Mouse (Mus musculus) regulatory T cell (primary cell): ENCODE measurements around the gene Brdt.

Experiments
- in situ Hi-C: fragments of 300-600 bp; cut with MboI, MseI; formaldehyde crosslinking; loops from one replicate; pipeline ENCODE4 v1.15.1; 2025; ENCODE audit warnings: high pct_unique_total_duplicates

Gene Brdt

GRCm38 (mm10) chr5:107330916-107331421 lies at the start of gene Brdt:
Brdt (plus strand) TSS chr5:107331159.
- in situ Hi-C loops: no loop called here

- in situ Hi-C loops: no loop called here
Measured at GRCm38 (mm10) chr5:107282561-107283307, 48.2 kb upstream of the Brdt start.

GRCm38 (mm10) chr5:107283935-107284524 lies 46.9 kb upstream of the Brdt start:
- in situ Hi-C loops: no loop called here

GRCm38 (mm10) chr5:107285563-107285962 lies 45.4 kb upstream of the Brdt start:
- in situ Hi-C loops: loop anchor here (5.0 kb wide), 1 partner anchor 73 kb away; no protein-coding TSS in a partner anchor

- in situ Hi-C loops: loop anchor here (5.0 kb wide), 1 partner anchor 75 kb away; no protein-coding TSS in a partner anchor
Measured at GRCm38 (mm10) chr5:107287254-107287907, 43.6 kb upstream of the Brdt start.

GRCm38 (mm10) chr5:107287908-107288267 lies 43.1 kb upstream of the Brdt start:
- in situ Hi-C loops: loop anchor here (5.0 kb wide), 1 partner anchor 76 kb away; no protein-coding TSS in a partner anchor

GRCm38 (mm10) chr5:107288427-107289233 lies 42.3 kb upstream of the Brdt start:
- in situ Hi-C loops: loop anchor here (5.0 kb wide), 1 partner anchor 76 kb away; no protein-coding TSS in a partner anchor

- in situ Hi-C loops: loop anchor here (5.0 kb wide), 1 partner anchor 77 kb away; no protein-coding TSS in a partner anchor
Measured at GRCm38 (mm10) chr5:107289234-107289764, 41.7 kb upstream of the Brdt start, which contains the start of gene Tgfbr3. Tgfbr3 (minus strand) TSS chr5:107289629.

GRCm38 (mm10) chr5:107289986-107290385 lies 41.0 kb upstream of the Brdt start:
- in situ Hi-C loops: loop anchor here (5.0 kb wide), 1 partner anchor 78 kb away; no protein-coding TSS in a partner anchor

- in situ Hi-C loops: no loop called here
Measured at GRCm38 (mm10) chr5:107294041-107294440, 36.9 kb upstream of the Brdt start.

GRCm38 (mm10) chr5:107295061-107295816 lies 35.7 kb upstream of the Brdt start:
- in situ Hi-C loops: no loop called here

- in situ Hi-C loops: no loop called here
Measured at GRCm38 (mm10) chr5:107295817-107296511, 35.0 kb upstream of the Brdt start.

GRCm38 (mm10) chr5:107296512-107297322 lies 34.2 kb upstream of the Brdt start:
- in situ Hi-C loops: no loop called here

GRCm38 (mm10) chr5:107298854-107299253 lies 32.1 kb upstream of the Brdt start:
- in situ Hi-C loops: no loop called here

GRCm38 (mm10) chr5:107303350-107303861 lies 27.6 kb upstream of the Brdt start:
- in situ Hi-C loops: no loop called here

- in situ Hi-C loops: no loop called here
Measured at GRCm38 (mm10) chr5:107304117-107304825, 26.7 kb upstream of the Brdt start.

- in situ Hi-C loops: no loop called here
Measured at GRCm38 (mm10) chr5:107307432-107307831, 23.5 kb upstream of the Brdt start.

- in situ Hi-C loops: loop anchor here (10.0 kb wide), 1 partner anchor 452 kb away; no protein-coding TSS in a partner anchor
Measured at GRCm38 (mm10) chr5:107317141-107317540, 13.8 kb upstream of the Brdt start.
